Mouse (Mus musculus) MEL (cell line): Measurements from ENCODE around the gene Eif5b. TPM values are rescaled to one million over a fixed set of nuclear protein-coding genes. Genes with fewer than 3 reads are reported as not detected.

ENCODE experiments used
- DNase-seq: peaks from one replicate; pipeline ENCODE4 v3.0.0; 2011; ENCODE audit warnings: low read depth, low spot score
- H3K27ac ChIP-seq: 2 replicates; pipeline ENCODE4 v1.5.1; 2012; ENCODE audit warnings: low read depth, mild to moderate bottlenecking, control low read depth, low read length, moderate library complexity; ENCODE audit not compliant: control insufficient read depth
- H3K27me3 ChIP-seq, 2 experiments: fragments of 150-350 bp in 1 of 2; sonication (generic) in 1 of 2; 2 replicates each; pipeline ENCODE4 v1.6.1; 2012; ENCODE audit warnings: low read length in 2 of 2, mild to moderate bottlenecking in 2 of 2, improper control_type of control experiment in 1 of 2, moderate library complexity in 1 of 2; ENCODE audit not compliant: insufficient read depth in 2 of 2, control insufficient read depth in 1 of 2
- H3K36me3 ChIP-seq, 2 experiments: 2 replicates each; pipeline ENCODE4 v1.6.1; 2012 to 2014; ENCODE audit warnings: low read length in 2 of 2, improper control_type of control experiment in 1 of 2, inconsistent platforms in 1 of 2, mild to moderate bottlenecking in 1 of 2; ENCODE audit not compliant: insufficient read depth in 2 of 2, control insufficient read depth in 1 of 2
- H3K4me1 ChIP-seq, 2 experiments: fragments of 150-350 bp in 1 of 2; sonication (generic) in 1 of 2; 2 replicates each; pipeline ENCODE4 v1.6.1; 2012; ENCODE audit warnings: low read length in 2 of 2, improper control_type of control experiment in 1 of 2, mild to moderate bottlenecking in 1 of 2; ENCODE audit not compliant: insufficient read depth in 2 of 2, control insufficient read depth in 1 of 2
- H3K4me3 ChIP-seq, 2 experiments: fragments of 150-350 bp in 1 of 2; sonication (generic) in 1 of 2; 2 replicates each; pipeline ENCODE4 v1.5.1; 2012; ENCODE audit warnings: low read depth in 2 of 2, low read length in 2 of 2, mild to moderate bottlenecking in 2 of 2, moderate library complexity in 2 of 2, control low read depth in 1 of 2, improper control_type of control experiment in 1 of 2; ENCODE audit not compliant: control insufficient read depth in 1 of 2, insufficient read depth in 1 of 2
- H3K79me2 ChIP-seq: 2 replicates; pipeline ENCODE4 v1.6.1; 2012; ENCODE audit warnings: mild to moderate bottlenecking, low read length, moderate library complexity; ENCODE audit not compliant: control insufficient read depth, poor library complexity, insufficient read depth
- H3K9ac ChIP-seq: 2 replicates; pipeline ENCODE4 v1.6.1; 2012; ENCODE audit warnings: low read depth, mild to moderate bottlenecking, control low read depth, low read length, moderate library complexity; ENCODE audit not compliant: control insufficient read depth, poor library complexity, severe bottlenecking
- H3K9me3 ChIP-seq: fragments of 150-350 bp; sonication (generic); replicated peaks from 2 replicates; pipeline ENCODE4 v1.6.1; 2012; ENCODE audit warnings: mild to moderate bottlenecking, low read length, improper control_type of control experiment, moderate library complexity; ENCODE audit not compliant: insufficient read depth
- CTCF ChIP-seq, 3 experiments: IDR thresholded peaks in 2 of 3; conservative IDR thresholded peaks in 1 of 3; 2 replicates each; pipeline ENCODE4 v1.5.1; 2011 to 2012; ENCODE audit warnings: low read length in 3 of 3, low read depth in 2 of 3, mild to moderate bottlenecking in 2 of 3, improper control_type of control experiment in 1 of 3, inconsistent platforms in 1 of 3, mixed read lengths in 1 of 3, moderate library complexity in 1 of 3; ENCODE audit not compliant: control insufficient read depth in 1 of 3, insufficient read depth in 1 of 3, poor library complexity in 1 of 3, severe bottlenecking in 1 of 3
- EP300 ChIP-seq, 2 experiments: IDR thresholded peaks; 2 replicates each; pipeline ENCODE4 v1.6.1; 2011; ENCODE audit warnings: improper control_type of control experiment in 2 of 2, low read length in 2 of 2, low read depth in 1 of 2, mild to moderate bottlenecking in 1 of 2
- MYC ChIP-seq: IDR thresholded peaks from 2 replicates; pipeline ENCODE4 v1.6.1; 2011; ENCODE audit warnings: low read depth, mild to moderate bottlenecking, low read length, improper control_type of control experiment, moderate library complexity
- RAD21 ChIP-seq: IDR thresholded peaks from 2 replicates; pipeline ENCODE4 v1.6.1; 2011; ENCODE audit warnings: mild to moderate bottlenecking, low read depth, low read length, improper control_type of control experiment
- polyA plus RNA-seq, 2 experiments: library from polyadenylated mRNA; stranded (reverse) in 1 of 2; unstranded in 1 of 2; fragments of >175 nt in 1 of 2; fragments of >200 nt in 1 of 2; gene quantifications; 2 replicates each; pipeline versions ENCODE4 v1.2.1 to v1.2.4; 2012; ENCODE audit warnings: low replicate concordance in 2 of 2, low read depth in 1 of 2; ENCODE audit not compliant: insufficient read length in 2 of 2, insufficient read depth in 1 of 2, missing spikeins in 1 of 2
- total RNA-seq: library from RNA; depleted of rRNA; stranded (reverse); fragments of 300-350 nt; gene quantifications from 2 replicates; pipeline ENCODE4 v1.2.3, GENCODE M21; 2012; rRNA removed

Gene Eif5b
- total and polyA plus RNA-seq, 3 experiments = 24.2 to 186 (median 67.2) TPM

DNA sequence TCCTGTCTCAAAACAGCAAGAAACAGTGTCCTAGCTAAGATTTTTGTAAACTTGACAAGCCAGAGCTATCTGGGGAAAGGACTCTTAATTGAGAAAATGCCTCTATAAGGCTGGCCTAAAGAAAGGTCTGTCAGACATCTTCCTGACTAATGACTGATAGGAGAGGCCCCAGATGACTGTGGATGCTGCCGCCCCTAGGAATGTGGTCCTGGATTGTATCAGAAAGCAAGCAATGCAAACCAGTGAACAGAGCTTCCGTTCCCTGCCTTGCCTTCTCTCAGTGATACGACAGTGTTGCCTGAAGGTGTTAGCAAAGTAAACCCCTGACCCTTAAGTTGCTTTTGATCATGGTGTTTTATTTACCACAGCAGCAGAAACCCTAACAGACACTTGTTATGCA is 106.0 kb downstream of the Eif5b start:
- H3K9ac ChIP-seq = no peak overlapping the region
- no peak overlapping the region for H3K4me3 ChIP-seq
- H3K4me1 ChIP-seq = no peaks in the 10 kb centered on the region
- peaks cover 21% of the 10 kb centered on the region for H3K79me2 ChIP-seq
- no peak overlapping the region for H3K27ac ChIP-seq
- H3K9me3 ChIP-seq = no peaks in the 10 kb centered on the region
- H3K27me3 ChIP-seq = no peaks in the 10 kb centered on the region
- TF ChIP-seq CTCF (IDR thresholded peaks at IDR 0.05 in 2 of 3, conservative IDR thresholded peaks at IDR 0.05 in 1 of 3; ENCODE audit: control insufficient read depth in 1 of 3, insufficient read depth in 1 of 3, low read depth in 2 of 3, low read length in 3 of 3, poor library complexity in 1 of 3, severe bottlenecking in 1 of 3) (no peak), MYC (no peak), EP300 (IDR thresholded peaks at IDR 0.05; ENCODE audit: low read depth in 1 of 2, low read length in 2 of 2) (no peak), RAD21 (no peak)
- H3K36me3 ChIP-seq = peaks cover 0 to 49% of the 10 kb centered on the region in 2 experiments; a peak in 2 of 4 replicates
- DNase-seq = no peak

Other genes starting within 250 kb of the Eif5b start
- 0.35 and 0.49 TPM in 2 replicates for gene Tsga10, start 131.6 kb upstream of the Eif5b start, total RNA-seq
- gene Tsga10, start 131.6 kb upstream of the Eif5b start, polyA plus RNA-seq = under 1 TPM in 1 of 2 experiments, not detected in 1; 0.64 TPM
- gene Lipt1, start 126.3 kb upstream of the Eif5b start, total RNA-seq = 7.0 and 7.9 TPM in 2 replicates
- 1 to 10 TPM in 1 of 2 experiments, not detected in 1; 7.1 TPM for gene Lipt1, start 126.3 kb upstream of the Eif5b start, polyA plus RNA-seq
- gene Mitd1, start 107.6 kb upstream of the Eif5b start, total RNA-seq = 16.3 and 20.9 TPM in 2 replicates
- gene Mitd1, start 107.6 kb upstream of the Eif5b start, polyA plus RNA-seq = 10 to 100 TPM in 1 of 2 experiments, not detected in 1; 23.0 TPM
- gene Mrpl30, start 107.5 kb upstream of the Eif5b start, total RNA-seq = 255 and 257 TPM in 2 replicates
- 100 to 1,000 TPM; 189 to 260 TPM for gene Mrpl30, start 107.5 kb upstream of the Eif5b start, polyA plus RNA-seq
- gene Lyg2, start 81.5 kb upstream of the Eif5b start, total RNA-seq = not detected in 2 replicates
- gene Lyg2, start 81.5 kb upstream of the Eif5b start, polyA plus RNA-seq = not detected
- gene Lyg1, start 40.3 kb upstream of the Eif5b start, total RNA-seq = not detected in 2 replicates
- not detected for gene Lyg1, start 40.3 kb upstream of the Eif5b start, polyA plus RNA-seq
- 59.5 and 65.5 TPM in 2 replicates for gene Txndc9, start 117 bp upstream of the Eif5b start, total RNA-seq
- 100 to 1,000 TPM in 1 of 2 experiments, 10 to 100 TPM in 1; 74.6 to 102 TPM for gene Txndc9, start 117 bp upstream of the Eif5b start, polyA plus RNA-seq
- 25.6 and 28.9 TPM in 2 replicates for gene Rev1, start 131.8 kb downstream of the Eif5b start, total RNA-seq
- gene Rev1, start 131.8 kb downstream of the Eif5b start, polyA plus RNA-seq = 10 to 100 TPM in 1 of 2 experiments, not detected in 1; 31.0 TPM